Mouse (Mus musculus): ENCODE data around the gene Gm28372. TPM values are rescaled to one million over a fixed set of nuclear protein-coding genes. Genes with fewer than 3 reads are reported as not detected.
A peak's percentile ranks its signal among the peaks of the same experiment; 100 is the strongest.

Gm28372 gene
- total RNA-seq, 1 experiment: not detected

GRCm38 (mm10) chr2:130383205-130383604 is 21.8 kb upstream of the Gm28372 start:
- in situ Hi-C loops (cut with MboI; ENCODE audit: low sequenced_read_pairs in 2 of 2, unreplicated experiment in 2 of 2): no loop called here

GRCm38 (mm10) chr2:130383895-130384294 is 21.1 kb upstream of the Gm28372 start:
- no peaks in the 10 kb centered on the region for H3K9me3 ChIP-seq (ENCODE audit: control insufficient read depth, insufficient read depth, low read depth, low read length)
- in situ Hi-C loops (cut with MboI; ENCODE audit: low sequenced_read_pairs in 2 of 2, unreplicated experiment in 2 of 2): no loop called here
- no peaks in the 10 kb centered on the region for H3K4me1 ChIP-seq (ENCODE audit: control insufficient read depth in 2 of 2, insufficient read depth in 2 of 2, low read length in 2 of 2, poor library complexity in 1 of 2)
- no peak overlapping the region for H3K4me3 ChIP-seq (ENCODE audit: insufficient read depth in 1 of 2, low read depth in 1 of 2, low read length in 2 of 2, poor library complexity in 1 of 2, severe bottlenecking in 1 of 2)
- DNase-seq (ENCODE audit: low read depth, low spot score): no peak
- TF ChIP-seq MAFK (IDR thresholded peaks at IDR 0.05; ENCODE audit: insufficient read depth, low read depth, low read length): no peak
- TF ChIP-seq HCFC1 (IDR thresholded peaks at IDR 0.05; ENCODE audit: borderline replicate concordance, insufficient read depth, low read length): no peak
- no peak for TF ChIP-seq ZNF384 (IDR thresholded peaks at IDR 0.05; ENCODE audit: low read depth, low read length)
- TF ChIP-seq ZC3H11A (IDR thresholded peaks at IDR 0.05; ENCODE audit: borderline replicate concordance, low read depth, low read length): no peak
- TF ChIP-seq CHD2 (IDR thresholded peaks at IDR 0.05; ENCODE audit: low read depth, low read length): no peak
- no peak overlapping the region for H3K9ac ChIP-seq (ENCODE audit: insufficient read depth, low read depth, low read length, poor library complexity, severe bottlenecking)
- H3K36me3 ChIP-seq (ENCODE audit: control insufficient read depth, insufficient read depth, low read length, poor library complexity, severe bottlenecking): no peaks in the 10 kb centered on the region
- H3K27ac ChIP-seq (ENCODE audit: insufficient read depth, low read depth, low read length, poor library complexity, severe bottlenecking): no peak overlapping the region

More at GRCm38 (mm10) chr2:130383205-130383604, 21.8 kb upstream of the Gm28372 start:
- Histone ChIP-seq H3K4me1 (ENCODE audit: control insufficient read depth in 2 of 2, insufficient read depth in 2 of 2, low read length in 2 of 2, poor library complexity in 1 of 2) (no peaks in the 10 kb centered on the region), H3K4me3 (ENCODE audit: insufficient read depth in 1 of 2, low read depth in 1 of 2, low read length in 2 of 2, poor library complexity in 1 of 2, severe bottlenecking in 1 of 2) (no peak overlapping the region), H3K36me3 (ENCODE audit: control insufficient read depth, insufficient read depth, low read length, poor library complexity, severe bottlenecking) (no peaks in the 10 kb centered on the region), H3K9ac (ENCODE audit: insufficient read depth, low read depth, low read length, poor library complexity, severe bottlenecking) (no peak overlapping the region), H3K9me3 (ENCODE audit: control insufficient read depth, insufficient read depth, low read depth, low read length) (no peaks in the 10 kb centered on the region), H3K27ac (ENCODE audit: insufficient read depth, low read depth, low read length, poor library complexity, severe bottlenecking) (no peak overlapping the region)
- TF ChIP-seq ZC3H11A (IDR thresholded peaks at IDR 0.05; ENCODE audit: borderline replicate concordance, low read depth, low read length) (no peak), MAFK (IDR thresholded peaks at IDR 0.05; ENCODE audit: insufficient read depth, low read depth, low read length) (no peak), CHD2 (IDR thresholded peaks at IDR 0.05; ENCODE audit: low read depth, low read length) (no peak), HCFC1 (IDR thresholded peaks at IDR 0.05; ENCODE audit: borderline replicate concordance, insufficient read depth, low read length) (no peak), ZNF384 (IDR thresholded peaks at IDR 0.05; ENCODE audit: low read depth, low read length) (no peak)
- no peak for DNase-seq (ENCODE audit: low read depth, low spot score)

- TF ChIP-seq CHD2 (IDR thresholded peaks at IDR 0.05; ENCODE audit: low read depth, low read length) (no peak), MAFK (IDR thresholded peaks at IDR 0.05; ENCODE audit: insufficient read depth, low read depth, low read length) (no peak), HCFC1 (IDR thresholded peaks at IDR 0.05; ENCODE audit: borderline replicate concordance, insufficient read depth, low read length) (no peak), ZNF384 (IDR thresholded peaks at IDR 0.05; ENCODE audit: low read depth, low read length) (no peak), ZC3H11A (IDR thresholded peaks at IDR 0.05; ENCODE audit: borderline replicate concordance, low read depth, low read length) (no peak)
- H3K36me3 ChIP-seq (ENCODE audit: control insufficient read depth, insufficient read depth, low read length, poor library complexity, severe bottlenecking): no peaks in the 10 kb centered on the region
- no peak overlapping the region for H3K4me3 ChIP-seq (ENCODE audit: insufficient read depth in 1 of 2, low read depth in 1 of 2, low read length in 2 of 2, poor library complexity in 1 of 2, severe bottlenecking in 1 of 2)
- H3K9ac ChIP-seq (ENCODE audit: insufficient read depth, low read depth, low read length, poor library complexity, severe bottlenecking): no peak overlapping the region
- in situ Hi-C loops (cut with MboI; ENCODE audit: low sequenced_read_pairs in 2 of 2, unreplicated experiment in 2 of 2): no loop called here
- no peaks in the 10 kb centered on the region for H3K4me1 ChIP-seq (ENCODE audit: control insufficient read depth in 2 of 2, insufficient read depth in 2 of 2, low read length in 2 of 2, poor library complexity in 1 of 2)
- no peak overlapping the region for H3K27ac ChIP-seq (ENCODE audit: insufficient read depth, low read depth, low read length, poor library complexity, severe bottlenecking)
- no peak for DNase-seq (ENCODE audit: low read depth, low spot score)
- H3K9me3 ChIP-seq (ENCODE audit: control insufficient read depth, insufficient read depth, low read depth, low read length): no peaks in the 10 kb centered on the region
Measured at GRCm38 (mm10) chr2:130386212-130386611, 18.8 kb upstream of the Gm28372 start.

- Histone ChIP-seq H3K27ac (ENCODE audit: insufficient read depth, low read depth, low read length, poor library complexity, severe bottlenecking) (no peak overlapping the region), H3K9me3 (ENCODE audit: control insufficient read depth, insufficient read depth, low read depth, low read length) (no peaks in the 10 kb centered on the region), H3K36me3 (ENCODE audit: control insufficient read depth, insufficient read depth, low read length, poor library complexity, severe bottlenecking) (peaks cover 6% of the 10 kb centered on the region), H3K4me3 (ENCODE audit: insufficient read depth in 1 of 2, low read depth in 1 of 2, low read length in 2 of 2, poor library complexity in 1 of 2, severe bottlenecking in 1 of 2) (no peak overlapping the region), H3K9ac (ENCODE audit: insufficient read depth, low read depth, low read length, poor library complexity, severe bottlenecking) (no peak overlapping the region), H3K4me1 (ENCODE audit: control insufficient read depth in 2 of 2, insufficient read depth in 2 of 2, low read length in 2 of 2, poor library complexity in 1 of 2) (no peaks in the 10 kb centered on the region)
- DNase-seq (ENCODE audit: low read depth, low spot score): no peak
- in situ Hi-C loops (cut with MboI; ENCODE audit: low sequenced_read_pairs in 2 of 2, unreplicated experiment in 2 of 2): no loop called here
- no peak for TF ChIP-seq HCFC1 (IDR thresholded peaks at IDR 0.05; ENCODE audit: borderline replicate concordance, insufficient read depth, low read length)
- 0 out of 2 replicates have a peak, but pooled peaks have one; percentile 17 for TF ChIP-seq ZC3H11A (IDR thresholded peaks at IDR 0.05; ENCODE audit: borderline replicate concordance, low read depth, low read length)
- TF ChIP-seq CHD2 (IDR thresholded peaks at IDR 0.05; ENCODE audit: low read depth, low read length): no peak
- no peak for TF ChIP-seq MAFK (IDR thresholded peaks at IDR 0.05; ENCODE audit: insufficient read depth, low read depth, low read length)
Measured at GRCm38 (mm10) chr2:130388796-130389195, 16.2 kb upstream of the Gm28372 start.

All from ES-E14 (cell line).